Mouse (Mus musculus) embryonic fibroblast, embryonic 13.5 days (primary cell): Measurements from ENCODE around the gene Sde2.

ENCODE experiments used
- CTCF ChIP-seq: IDR thresholded peaks from 2 replicates; pipeline ENCODE4 v1.5.1; 2011; ENCODE audit warnings: mild to moderate bottlenecking, control low read depth, low read length, moderate library complexity, borderline replicate concordance; ENCODE audit not compliant: insufficient read depth
- POLR2A ChIP-seq: IDR thresholded peaks from 2 replicates; pipeline ENCODE4 v1.6.1; 2011; ENCODE audit warnings: low read depth, mild to moderate bottlenecking, control low read depth, low read length, moderate library complexity

- TF ChIP-seq CTCF (no peak), POLR2A (no peak)
These were observed 24.2 kb downstream of the Sde2 start for GRCm38 (mm10) chr1:180875126-180875525.
